Mouse (Mus musculus): Measurements from ENCODE around the gene Eef1a2.

Gene Eef1a2

DNA sequence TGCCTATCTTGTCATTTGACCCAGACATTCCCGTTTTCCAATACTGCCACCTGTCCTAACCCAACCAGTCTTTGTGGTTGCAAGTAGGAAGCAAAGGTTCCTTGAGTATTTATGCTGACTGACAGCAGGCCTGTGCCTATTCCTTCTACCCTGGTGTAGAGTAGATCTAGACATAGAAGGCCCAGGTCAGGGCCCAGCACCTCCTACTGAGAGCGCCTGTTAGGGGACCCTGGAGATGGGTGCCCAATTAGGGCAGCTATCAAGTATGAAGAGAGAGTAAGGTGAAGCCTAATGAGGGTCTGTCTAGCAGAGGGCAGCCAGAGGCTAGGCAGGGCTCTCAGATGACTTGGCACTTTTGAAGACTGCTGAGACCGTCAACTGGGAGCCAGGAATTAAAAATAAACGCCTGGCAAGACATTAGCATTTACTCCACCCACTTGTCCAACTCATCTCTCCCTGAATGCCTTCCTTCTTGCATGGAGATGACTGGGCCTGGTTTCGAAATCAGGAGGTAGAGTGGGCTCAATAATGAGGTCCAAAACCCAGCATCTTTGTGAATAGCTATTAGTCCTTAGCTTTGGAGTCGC lies 995 bp upstream of the Eef1a2 start:
- DNase-seq = no peak

DNA sequence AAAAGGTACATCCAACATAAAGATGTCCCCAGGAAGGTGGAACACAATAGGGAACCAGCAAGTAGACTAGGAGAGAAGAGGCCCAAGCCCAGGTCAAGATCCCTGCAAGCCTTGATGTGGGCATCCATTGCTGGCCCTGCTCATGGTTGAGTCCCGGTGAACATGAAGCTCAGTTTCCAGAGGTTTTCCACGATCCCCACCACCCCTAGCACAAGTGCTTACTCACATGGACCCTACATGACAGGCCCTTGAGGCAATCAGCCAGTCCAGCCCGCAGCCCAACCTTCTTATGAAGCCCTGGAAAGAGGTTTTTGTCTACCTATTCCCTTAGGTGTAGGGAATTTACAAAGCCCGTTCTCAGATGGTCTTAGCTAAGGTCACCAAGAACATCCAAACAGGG lies 366 bp upstream of the Eef1a2 start:
- DNase-seq = no peak

DNA sequence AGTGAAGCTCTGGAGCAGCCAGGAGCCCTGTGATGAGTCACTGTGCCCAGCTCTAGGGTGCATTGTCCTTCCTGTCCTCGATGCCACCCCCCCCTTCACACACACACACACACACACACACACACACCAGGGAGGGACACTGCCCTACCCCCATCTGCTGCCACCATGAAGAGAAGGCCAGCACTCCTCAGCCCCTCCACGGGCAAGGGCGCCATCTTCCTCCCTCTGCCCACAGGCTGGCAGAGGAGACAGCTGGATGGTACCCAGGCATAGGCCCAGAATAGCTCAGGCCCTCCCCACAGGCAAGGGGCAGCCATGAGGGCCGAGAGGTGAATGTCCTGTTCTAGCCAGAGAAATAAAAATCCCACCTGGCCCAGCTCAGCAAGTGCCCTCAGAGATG lies 1.0 kb downstream of the Eef1a2 start:
- DNase-seq = no peak

DNA sequence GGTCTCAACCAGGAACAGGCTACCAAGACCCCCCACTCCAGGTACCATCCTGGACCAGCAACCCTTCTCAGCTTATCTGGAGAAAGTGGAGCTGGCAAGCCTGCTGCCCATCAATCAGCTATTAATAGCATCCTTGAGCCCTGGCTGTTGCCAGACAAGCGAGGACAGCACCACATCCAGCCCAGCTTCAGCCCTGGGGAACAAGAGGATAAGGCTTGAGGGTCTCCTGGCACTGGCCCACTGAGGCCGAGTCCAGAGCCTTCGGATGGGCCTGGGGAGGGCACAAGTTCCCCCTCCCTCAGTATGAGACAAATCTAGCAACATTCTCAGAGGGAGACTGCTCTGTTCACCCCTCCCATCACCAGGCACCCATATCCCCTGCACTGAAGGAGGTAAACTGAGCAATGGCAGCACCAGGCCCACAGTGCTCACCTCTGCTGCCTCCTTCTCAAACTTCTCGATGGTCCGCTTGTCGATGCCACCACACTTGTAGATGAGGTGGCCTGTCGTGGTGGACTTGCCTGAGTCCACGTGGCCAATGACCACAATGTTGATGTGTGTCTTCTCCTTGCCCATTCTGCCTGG lies 1.9 kb downstream of the Eef1a2 start:
- no peak for DNase-seq

DNA sequence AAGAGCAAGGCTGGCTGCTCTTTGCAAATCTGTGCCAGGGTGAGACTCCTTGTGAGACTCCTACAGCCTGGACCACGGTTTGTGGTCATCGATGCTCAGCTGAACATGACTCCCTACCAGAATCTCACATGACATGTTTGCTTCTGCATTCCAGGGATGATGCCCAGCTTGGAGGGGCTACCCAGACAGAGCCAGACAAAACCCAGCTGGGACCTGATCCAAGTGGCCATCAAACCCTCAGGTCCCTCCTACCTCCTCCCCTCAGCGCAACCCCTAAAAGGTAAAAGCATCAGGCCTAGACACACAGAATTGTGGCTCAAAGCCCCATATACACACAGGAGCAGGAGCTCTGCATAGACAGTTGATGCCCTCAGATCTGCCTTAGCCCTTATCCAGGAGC lies 2.5 kb downstream of the Eef1a2 start:
- DNase-seq = no peak

DNA sequence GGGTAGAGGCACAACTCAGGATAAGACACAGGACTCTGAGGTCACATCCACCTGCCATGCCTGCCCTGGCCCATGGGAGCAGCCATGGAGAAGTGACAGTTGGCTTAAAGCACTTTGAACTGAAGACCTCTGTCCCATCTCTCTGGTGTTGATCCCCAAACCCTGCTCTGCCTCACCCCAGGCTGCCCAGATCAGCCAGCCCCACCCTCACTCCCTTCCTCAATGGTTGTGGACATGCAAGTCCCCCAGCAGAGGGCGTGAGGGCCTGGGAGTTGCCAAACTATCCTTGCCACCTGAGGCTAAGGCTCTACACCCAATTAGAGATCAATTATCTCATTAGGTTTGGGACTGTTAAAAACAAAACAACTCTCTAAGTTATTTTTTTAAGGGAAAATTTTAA lies 3.0 kb downstream of the Eef1a2 start:
- DNase-seq = no peak

DNA sequence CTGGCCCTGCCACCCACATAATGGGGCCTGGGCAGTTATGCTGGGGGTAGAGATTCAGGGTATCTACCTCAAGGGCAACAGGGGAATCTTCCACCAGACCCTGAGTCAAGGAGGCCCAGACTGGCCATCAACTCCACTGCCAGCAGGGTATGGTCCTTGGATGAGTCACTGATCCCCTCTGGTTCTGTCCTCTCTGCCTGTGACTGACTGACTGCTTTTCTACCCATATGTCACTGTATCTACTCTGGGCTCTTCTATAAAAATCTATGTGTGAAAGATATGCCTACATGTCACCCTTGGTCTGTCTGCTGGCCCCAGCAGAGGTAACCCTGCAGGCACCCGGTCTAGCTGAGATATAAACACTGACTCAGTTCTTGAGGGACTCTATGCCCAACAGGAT lies 3.7 kb downstream of the Eef1a2 start:
- DNase-seq = no peak

DNA sequence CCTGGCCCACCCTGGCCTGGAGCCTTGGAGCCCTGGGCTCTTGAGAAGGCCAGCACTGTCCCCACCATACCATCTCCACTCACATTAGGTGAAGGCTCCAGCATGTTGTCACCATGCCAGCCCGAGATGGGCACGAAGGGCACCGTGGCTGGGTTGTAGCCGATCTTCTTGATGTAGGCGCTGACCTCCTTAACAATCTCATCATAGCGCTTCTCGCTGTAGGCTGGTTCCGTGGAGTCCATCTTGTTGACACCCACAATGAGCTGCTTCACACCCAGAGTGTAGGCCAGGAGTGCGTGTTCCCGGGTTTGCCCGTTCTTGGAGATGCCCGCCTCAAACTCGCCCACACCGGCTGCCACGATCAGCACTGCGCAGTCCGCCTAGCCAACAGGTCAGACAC lies 4.1 kb downstream of the Eef1a2 start:
- DNase-seq = no peak

DNA sequence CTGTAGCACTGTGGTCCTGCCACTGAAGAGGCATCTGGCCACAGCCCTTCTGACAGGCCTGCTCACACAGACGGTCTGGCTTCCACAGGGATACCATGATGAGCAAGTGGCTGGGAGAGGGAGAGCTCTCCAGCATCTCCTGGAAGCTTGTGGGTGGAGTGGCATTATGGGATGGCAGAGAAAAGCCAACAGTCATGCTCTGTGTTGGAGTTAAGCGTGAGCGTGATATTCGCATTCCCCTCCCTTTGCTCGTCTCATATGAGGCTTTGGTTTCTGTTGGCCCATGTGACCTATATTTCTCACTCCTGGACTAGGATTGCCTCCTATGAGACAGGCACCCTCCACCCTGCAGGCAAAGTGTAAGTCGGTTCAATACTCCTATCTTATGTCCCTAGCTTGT lies 6.5 kb downstream of the Eef1a2 start:
- DNase-seq = no peak

DNA sequence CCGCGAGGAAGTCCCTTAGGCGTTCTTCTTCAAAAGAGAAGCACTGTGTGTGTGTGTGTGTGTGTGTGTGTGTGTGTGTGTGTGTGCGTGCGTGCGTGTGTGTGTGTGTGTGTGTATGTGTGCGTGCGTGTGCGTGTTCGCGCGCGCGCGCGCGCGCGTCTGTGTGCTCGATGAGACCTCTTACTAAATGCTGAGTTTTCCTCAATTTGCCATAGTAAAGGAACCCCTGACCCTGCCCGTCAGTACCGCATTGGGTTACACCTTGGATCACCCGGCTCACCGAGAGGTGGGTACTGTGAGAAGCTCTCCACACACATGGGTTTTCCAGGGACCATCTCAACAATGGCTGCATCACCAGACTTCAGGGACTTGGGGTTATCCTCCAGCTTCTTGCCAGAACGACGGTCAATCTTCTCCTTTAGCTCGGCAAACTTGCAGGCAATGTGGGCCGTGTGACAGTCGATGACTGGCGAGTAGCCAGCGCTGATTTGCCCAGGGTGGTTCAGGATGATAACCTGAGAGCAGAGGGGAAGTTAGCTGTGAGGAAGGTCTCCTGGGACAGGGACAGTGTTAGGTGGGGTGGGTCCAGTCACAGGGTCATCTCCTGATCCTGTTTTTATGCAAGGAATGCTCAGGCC lies 8.4 kb downstream of the Eef1a2 start:
- no peak for DNase-seq

DNA sequence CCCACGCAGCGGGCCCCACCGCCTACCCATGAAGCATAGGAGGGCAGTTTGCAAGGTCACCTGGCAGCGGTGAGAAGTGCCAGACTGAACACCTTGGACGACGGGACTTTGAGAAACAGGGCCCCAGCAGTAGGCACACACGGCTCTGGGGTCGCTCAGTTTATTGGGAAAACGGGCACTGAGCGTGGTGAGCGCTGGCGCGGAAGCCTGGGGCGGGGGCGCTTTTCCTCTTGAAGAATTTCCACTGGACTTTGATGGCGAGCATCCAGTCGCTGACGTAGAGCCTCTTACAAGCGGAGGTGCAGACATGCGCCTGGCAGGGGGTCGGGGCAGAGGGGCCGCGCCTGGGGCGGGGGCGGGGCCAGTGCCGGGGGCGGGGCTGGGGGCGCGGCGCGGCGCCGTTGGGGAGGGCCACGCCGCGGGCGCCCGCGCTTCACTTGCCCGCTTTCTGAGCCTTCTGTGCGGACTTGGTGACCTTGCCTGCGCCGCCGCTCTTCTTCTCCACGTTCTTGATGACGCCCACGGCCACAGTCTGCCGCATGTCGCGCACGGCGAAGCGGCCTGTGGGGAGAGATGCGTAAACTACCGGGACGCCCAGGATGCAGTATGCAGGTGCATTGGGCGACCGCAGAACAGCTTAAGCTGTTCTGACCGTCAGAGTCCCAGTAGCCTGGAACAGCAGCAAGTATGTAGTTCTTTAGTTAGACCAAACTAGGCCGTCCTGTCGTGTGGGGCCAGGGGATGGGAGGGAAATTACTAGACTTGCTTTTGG lies 9.1 kb downstream of the Eef1a2 start:
- DNase-seq = peak; percentile 18

DNA sequence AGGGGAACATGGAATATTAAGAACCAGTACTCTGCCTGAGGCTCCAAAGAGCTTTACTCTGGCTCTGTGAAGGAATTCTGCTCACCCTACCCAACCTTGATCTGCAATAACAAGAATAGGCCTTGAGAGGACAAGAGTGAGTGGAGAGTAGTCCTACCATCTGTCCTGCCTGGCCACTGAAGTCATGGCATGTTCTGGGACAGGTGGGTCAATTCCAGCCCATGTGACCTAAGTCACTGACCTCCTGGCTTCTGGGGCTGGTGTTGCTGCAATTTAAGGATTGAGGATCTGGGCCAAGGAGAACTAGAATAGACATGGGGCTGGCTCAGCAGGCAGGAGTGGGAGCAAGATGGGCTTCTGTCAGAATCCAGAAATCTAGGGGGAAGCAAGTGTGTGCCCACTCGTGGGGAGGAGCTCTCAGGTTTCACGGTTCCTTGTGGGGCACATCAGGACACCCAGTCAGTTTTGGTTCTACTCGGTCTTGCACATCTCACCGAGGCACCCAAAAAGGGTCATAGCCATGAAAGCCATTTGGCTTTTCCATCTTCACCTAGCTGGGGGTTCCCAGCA lies 9.8 kb downstream of the Eef1a2 start:
- DNase-seq = no peak

DNA sequence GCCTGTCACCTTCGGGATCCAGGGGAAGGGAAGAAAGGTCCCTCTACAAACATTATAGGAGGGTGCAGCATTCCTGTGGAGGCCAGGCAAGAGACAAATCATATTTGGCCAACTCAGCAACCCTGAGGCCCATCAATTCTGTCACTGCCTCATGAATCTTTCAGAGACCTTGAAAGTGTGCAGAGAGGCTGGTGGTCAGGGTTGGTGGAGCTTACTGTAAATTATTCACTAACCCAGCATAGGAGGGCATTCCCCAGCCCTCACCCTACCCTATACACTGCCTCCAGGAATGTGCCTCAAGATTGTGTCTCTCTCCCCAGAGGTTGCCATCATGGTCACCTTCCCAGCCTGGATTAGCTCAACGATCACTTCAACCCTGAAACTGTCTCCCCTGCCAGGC lies 12.1 kb downstream of the Eef1a2 start:
- DNase-seq = no peak

DNA sequence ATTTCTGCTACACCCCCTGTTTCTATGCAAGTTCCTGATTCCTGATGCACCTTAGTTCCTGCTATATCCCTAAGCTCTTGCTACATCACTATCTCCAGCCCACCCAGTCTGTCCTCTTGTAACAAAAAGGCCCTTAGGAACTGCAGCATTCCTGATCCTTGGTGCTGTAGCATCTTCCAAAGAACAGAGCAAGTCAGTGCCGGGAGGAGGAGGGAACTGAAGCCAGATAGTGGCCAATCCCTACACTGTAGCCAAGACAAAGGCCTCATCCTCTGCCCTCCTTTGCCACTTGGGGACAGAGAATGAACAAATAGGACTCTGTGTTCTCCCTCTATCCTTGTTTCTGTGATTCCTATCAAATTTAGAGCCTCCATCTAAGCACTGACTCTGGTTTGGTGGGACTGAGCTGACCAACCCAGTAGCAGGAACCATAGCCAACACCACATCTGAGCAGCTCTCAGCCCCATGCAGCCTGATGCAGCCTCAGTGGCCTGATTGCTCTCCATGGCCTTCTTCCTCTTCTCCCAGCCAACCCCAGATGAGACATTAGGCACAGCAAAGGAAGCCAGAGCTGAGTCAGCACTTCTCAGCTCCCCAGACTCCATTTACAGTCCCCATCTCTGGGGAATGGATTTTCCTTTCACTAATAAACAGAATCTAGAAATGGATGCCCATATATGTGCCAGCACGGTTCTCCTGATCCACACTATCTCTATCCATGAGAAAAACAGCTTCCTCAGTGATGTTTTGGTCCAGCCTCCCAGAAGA lies 13.1 kb downstream of the Eef1a2 start:
- DNase-seq = no peak

DNA sequence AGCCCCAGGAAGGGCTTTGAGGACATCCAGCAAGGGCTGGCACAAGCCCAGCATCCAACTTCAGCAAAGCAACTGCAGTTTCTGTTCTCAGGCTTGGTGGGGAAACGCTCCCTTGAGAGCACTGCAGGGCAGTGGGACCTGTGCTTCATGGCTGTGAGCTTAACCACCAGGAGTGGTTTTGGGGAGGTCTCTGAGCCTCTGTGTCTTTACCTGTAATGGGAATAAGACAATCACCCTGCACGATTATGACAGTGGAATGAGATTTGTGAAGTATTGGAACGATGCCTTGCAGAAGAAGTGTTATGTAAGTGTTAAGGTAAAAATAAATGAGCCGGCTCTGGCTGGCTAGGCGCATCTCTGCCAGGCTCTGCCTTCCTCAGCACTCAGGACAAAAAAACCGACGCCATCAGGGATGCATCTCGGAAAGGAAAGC lies 14.1 kb downstream of the Eef1a2 start:
- no peak for DNase-seq

DNA sequence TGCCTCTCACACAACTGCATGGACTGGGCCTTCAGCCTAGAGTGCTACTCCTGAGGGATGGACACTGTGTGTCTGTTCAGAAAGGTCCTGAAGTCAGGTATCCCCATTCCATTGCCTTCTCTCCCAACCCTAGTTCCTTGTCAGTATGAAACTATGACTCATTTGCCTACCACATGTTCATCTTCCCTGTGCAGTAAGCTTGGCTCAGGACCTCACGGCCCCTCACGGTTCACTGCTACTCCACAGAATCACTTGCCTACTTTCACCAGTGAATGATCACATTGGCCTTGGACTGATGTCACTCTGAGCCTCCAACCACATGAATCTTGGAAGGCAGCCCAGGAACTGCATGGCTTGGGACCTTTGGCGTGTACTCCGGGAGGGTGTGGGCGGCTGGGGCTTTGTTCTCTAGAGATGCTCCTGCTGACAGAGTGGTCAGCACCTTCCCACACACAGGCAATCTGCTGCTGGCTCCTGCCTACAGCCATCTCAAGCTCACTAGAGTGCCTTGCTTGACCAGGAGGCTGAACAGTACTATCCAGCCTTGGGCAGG lies 17.1 kb downstream of the Eef1a2 start:
- DNase-seq = no peak

DNA sequence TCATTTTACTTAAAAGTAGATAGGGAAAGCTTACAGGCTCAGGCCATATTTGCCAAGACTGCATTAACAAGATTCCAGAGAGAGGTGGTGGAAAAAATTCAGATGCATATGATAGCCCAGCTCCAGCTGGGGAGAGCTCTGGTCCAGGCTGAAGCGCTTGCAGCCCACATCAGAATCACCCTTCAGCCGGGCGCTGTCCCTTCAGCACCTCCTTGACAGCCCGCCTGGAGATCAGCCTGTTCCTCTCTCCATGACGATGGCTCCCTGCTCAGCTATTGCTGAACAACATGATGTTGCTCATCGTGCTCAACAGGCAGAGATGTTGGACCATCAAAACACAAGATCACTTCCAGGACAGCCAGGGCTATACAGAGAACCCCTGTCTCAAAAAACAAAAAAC lies 19.9 kb downstream of the Eef1a2 start:
- peak; percentile 49 for DNase-seq

DNA sequence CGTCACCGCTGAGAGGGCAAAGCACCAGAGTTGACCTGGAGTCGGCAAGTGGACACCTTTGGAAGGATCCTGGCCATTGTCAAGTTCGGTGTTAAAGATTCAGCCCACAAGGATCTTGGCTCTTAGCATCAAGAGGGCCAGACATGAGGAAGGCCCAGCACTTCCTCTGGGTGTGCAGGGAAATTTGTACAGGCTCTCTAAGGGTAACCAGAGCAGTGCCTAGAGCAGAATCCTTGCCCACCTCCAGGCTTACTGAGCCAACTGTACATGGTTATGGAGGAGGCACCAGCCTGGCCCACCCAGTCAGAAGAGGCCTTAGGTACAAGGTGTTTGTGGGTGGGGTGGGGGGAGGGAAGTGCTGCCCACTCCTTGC lies 21.4 kb downstream of the Eef1a2 start:
- no peak for DNase-seq

DNA sequence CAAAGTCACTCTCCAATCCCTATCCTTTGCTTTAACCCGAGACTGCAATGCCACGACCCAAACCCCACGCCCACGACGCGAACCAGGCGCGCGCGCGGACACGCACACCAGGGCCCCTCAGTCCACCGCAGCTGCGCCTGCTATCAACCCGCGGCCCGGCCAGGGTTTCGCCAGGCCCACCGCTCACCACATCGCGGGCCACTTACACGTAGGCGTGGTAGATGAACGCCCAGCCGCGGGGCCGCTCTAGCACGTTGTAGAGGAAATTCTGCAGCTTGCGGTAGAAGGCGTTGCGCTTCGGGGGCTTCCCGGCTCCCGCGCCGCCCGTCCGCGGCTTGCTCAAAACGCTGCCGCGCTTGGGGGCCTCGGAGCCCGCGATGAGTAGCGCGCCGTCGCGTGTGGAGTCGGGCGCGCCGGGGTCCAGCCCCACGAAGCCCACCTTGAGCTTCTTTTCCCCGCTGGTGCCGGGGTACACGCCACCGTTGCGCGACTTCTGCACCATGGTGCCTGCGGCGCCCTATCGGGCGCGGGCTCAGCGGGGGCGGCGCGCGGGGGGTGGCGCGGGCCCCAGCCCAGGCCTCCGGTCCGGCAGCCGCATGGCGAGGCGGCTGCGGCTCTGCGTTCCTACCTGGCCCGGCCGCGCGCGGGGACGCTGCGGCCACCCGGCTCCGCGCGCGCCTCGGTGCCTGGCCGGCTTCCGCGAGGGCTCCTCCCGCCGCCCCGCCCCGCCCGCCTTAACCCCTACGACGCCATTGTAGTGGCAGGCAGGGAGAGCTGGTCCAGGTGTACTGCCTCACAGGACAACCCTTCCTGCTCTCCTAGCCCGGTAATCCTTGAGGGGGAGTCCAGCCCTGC lies 22.0 kb downstream of the Eef1a2 start, which contains the start of gene Kcnq2:
Kcnq2 (minus strand) TSS at position 710 of the 855 bp plus-strand sequence.
- DNase-seq = no peak

DNA sequence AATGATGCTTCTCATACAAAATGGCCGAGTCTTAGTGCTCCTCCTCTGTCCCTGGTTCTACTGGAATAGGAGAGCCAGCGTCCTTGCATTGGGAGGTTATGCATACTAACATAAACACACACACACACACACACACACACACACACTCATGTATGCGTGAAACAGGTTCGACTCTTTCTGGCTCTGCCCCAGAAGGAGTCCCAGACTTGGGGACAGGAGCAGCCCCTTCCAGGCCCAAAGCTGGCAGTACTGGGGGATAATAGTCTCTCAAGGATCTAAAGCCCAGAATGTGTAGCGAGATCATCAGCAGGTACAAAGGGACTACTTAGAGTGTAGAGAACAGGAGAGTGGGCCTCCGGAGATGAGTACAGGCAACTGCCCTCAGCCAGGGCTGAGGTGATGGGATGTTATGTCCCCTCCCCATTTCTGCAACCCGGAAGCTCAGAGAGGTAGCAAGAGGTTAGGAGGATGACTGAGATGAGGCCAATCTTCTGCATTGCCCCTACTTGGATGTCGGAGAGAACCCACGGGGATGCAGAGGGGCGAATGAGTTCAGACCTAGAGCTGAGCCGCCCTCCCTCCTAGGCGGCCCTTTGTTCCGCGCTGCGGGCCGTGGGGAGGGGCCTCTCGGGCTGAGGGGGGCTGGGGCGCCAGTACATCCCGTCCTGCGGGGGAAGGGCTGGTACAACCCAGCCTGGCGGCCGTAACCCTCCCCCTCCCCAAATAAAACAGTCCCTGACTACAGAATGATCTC lies 22.8 kb downstream of the Eef1a2 start:
- DNase-seq = no peak

DNA sequence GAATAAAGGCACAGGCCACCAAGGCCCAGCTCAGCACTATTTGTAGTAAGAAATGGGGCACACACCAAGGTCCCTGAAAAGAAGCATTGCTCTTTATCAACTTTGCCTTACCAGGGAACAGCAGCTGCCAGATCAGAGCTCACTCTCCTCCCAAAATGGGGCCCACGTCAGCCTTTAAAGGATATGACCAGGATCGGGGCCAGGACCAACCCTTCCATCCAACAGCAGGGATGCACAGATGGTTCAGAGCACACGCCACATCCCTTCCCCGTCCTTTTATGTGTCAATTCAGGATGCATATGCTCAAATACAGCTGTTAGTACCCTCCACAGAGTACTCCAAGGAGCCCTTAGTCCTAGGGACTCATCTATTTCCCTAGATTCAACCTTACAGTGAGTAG lies 26.6 kb downstream of the Eef1a2 start:
- DNase-seq = no peak
